Mouse (Mus musculus): ENCODE results near the gene Tomm70a.
A peak's percentile ranks its signal among the peaks of the same experiment; 100 is the strongest.

The Tomm70a gene

GRCm38 (mm10) chr16:57120913-57121815 is at the start of gene Tomm70a:
Gene Tomm70a (plus strand): TSS chr16:57121703.
- DNase-seq (ENCODE audit: low spot score) = peak; percentile 90

DNA sequence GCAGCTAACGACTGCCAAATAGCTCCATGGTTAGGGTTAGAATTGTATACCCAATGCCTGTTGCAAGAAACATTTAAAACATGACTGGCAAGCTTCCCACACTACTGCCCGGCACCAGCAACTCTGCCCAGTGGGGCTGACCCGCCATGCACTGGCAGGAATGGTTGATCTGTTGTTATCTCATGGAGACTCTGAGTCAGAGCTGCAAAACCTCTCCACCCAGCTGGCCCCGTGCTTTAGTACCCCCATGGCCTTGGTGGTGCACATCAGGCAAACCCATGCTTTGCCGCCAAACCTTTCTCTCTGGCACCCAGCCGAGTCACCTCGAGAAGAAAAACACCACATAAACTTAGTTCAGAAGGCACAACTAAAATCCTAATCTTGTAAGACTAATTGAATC is 45.5 kb upstream of the Tomm70a start:
- DNase-seq (ENCODE audit: low spot score) = no peak

DNA sequence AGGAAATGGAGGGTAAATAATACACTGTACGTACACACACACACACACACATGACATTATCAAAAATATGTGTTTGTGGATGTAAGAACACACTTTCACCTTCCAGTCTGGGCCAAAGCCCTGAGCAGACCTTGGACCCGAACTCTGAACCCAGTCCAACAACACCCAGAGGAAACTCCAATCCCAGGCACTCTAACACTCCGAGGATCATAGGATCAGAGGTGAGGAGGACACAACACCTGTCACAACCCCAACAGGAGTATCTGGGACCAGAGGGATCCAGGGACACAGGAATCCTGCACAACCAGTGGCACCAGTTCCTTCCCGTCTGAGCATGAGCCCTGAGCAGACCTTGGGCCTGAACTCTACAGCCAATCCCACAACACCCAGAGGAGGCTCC is 41.9 kb upstream of the Tomm70a start:
- DNase-seq (ENCODE audit: low spot score) = no peak

- no peak for DNase-seq (ENCODE audit: low spot score)
These were observed 29.0 kb upstream of the Tomm70a start for GRCm38 (mm10) chr16:57092460-57092859.

- DNase-seq (ENCODE audit: low spot score) = no peak
These were observed 28.4 kb upstream of the Tomm70a start for GRCm38 (mm10) chr16:57092911-57093605.

- no peak for DNase-seq (ENCODE audit: low spot score)
These were observed 22.9 kb upstream of the Tomm70a start for GRCm38 (mm10) chr16:57098468-57099144.

DNA sequence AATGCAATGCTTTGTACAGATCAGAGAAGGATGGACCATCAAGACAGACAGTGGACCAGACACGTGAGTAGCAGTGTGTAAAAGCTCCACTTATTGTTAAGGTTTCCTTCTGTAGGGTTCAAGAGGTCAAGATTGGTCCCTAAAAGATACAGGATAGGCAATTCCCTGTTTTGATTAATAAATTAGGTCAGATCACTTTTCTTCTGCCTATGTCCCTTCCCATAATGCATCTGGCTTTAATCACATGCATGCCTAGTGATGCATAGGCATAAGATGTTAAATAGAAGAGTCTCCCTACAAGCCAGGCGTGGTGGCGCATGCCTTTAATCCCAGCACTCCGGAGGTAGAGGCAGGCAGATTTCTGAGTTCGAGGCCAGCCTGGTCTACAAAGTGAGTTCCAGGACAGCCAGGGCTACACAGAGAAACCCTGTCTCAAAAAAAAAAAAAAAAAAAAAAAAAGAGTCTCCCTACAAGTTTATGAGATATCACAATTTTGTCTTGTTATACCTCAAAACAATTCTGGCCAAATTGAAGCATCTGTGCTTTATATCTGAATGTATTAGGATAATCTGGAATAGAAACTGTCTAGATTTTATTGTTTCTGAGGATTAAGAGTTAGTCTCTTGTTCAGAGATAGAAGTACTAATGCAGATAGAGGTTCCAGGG is 21.8 kb upstream of the Tomm70a start:
- no peak for DNase-seq (ENCODE audit: low spot score)

- DNase-seq (ENCODE audit: low spot score) = no peak
These were observed 20.3 kb upstream of the Tomm70a start for GRCm38 (mm10) chr16:57101174-57101573.

- no peak for DNase-seq (ENCODE audit: low spot score)
These were observed 15.1 kb upstream of the Tomm70a start for GRCm38 (mm10) chr16:57106185-57106960.

- DNase-seq (ENCODE audit: low spot score) = no peak
These were observed 5.4 kb upstream of the Tomm70a start for GRCm38 (mm10) chr16:57116066-57116465.

GRCm38 (mm10) chr16:57117562-57117961 is 3.9 kb upstream of the Tomm70a start:
- no peak for DNase-seq (ENCODE audit: low spot score)

DNA sequence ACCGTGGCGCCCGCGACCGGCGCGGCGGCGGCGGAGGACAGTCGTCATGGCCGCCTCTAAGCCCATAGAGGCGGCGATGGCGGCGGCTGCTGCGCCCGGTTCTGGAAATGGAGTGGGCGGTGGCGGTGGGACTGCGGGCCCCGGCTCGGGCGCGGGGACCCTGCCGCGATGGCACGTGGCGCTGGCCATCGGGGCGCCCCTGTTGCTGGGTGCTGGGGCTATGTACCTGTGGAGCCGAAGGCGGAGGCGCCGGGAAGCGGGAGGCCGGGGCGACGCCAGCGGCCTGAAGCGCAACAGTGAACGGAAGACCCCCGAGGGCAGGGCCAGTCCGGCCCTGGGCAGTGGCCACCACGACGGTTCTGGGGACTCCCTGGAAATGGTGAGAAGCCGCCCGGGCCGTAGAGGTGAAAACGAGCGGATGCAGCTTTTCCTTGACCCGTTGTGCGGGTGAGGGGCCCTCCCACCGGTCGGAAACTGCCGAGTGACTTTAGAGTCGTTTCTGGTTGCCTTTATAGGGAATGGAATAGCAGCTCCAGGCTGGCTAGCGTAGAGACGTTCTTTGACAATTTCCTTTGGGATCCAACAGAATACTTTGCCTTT is 413 bp downstream of the Tomm70a start:
- peak; percentile 4 for DNase-seq (ENCODE audit: low spot score)

- no peak for DNase-seq (ENCODE audit: low spot score)
These were observed 1.4 kb downstream of the Tomm70a start for GRCm38 (mm10) chr16:57122682-57123445.

DNA sequence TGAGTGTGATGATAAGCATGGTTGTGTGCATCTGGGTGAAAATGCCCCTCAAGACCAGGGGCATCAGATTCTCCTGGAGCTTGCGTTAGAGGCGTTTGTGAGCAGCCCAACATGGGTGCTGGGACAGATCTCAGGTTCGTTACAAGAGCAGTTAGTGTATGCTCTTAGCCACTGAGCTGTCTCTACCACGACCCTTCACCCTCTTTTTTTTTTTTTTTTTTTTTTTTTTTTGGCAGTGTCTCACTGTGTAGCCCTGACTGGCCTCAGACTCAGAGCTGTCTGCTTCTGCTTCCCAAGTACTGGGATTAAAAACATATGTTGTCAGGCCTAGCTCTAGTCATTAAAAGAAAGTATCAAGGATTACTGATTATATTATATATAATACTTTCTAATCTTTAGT is 4.8 kb downstream of the Tomm70a start:
- no peak for DNase-seq (ENCODE audit: low spot score)

GRCm38 (mm10) chr16:57127825-57128224 is 6.3 kb downstream of the Tomm70a start:
- DNase-seq (ENCODE audit: low spot score) = no peak

- no peak for DNase-seq (ENCODE audit: low spot score)
These were observed 9.4 kb downstream of the Tomm70a start for GRCm38 (mm10) chr16:57130752-57131400.

GRCm38 (mm10) chr16:57131544-57131943 is 10.0 kb downstream of the Tomm70a start:
- DNase-seq (ENCODE audit: low spot score) = no peak

DNA sequence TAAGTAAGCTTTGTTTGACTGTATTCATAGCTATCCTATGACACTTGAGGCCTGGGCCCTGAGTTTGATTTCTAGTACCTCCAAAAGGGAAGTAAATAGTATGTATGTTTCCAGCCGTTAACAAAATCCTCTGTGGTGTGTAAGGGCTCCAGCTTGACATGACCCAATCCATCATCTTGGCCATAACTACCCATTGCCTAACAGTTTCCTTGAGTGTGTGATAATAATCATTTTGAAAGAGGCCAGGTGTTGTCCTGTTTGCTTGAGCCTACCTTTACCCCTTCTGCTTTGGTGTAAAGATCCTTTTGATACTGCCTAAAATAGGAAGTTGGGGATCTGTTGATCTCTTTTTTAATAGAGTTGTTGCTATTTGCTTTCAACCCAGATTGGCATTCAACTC is 10.8 kb downstream of the Tomm70a start:
- DNase-seq (ENCODE audit: low spot score) = no peak

- no peak for DNase-seq (ENCODE audit: low spot score)
These were observed 12.1 kb downstream of the Tomm70a start for GRCm38 (mm10) chr16:57133611-57134010.

- no peak for DNase-seq (ENCODE audit: low spot score)
These were observed 23.2 kb downstream of the Tomm70a start for GRCm38 (mm10) chr16:57144741-57145140.
